Mouse (Mus musculus) MEL (cell line): ENCODE results near the gene Axdnd1. TPM values are rescaled to one million over a fixed set of nuclear protein-coding genes. Genes with fewer than 3 reads are reported as not detected.

Experiments used
- DNase-seq: peaks from one replicate; pipeline ENCODE4 v3.0.0; 2011; ENCODE audit warnings: low read depth, low spot score
- H3K27ac ChIP-seq: 2 replicates; pipeline ENCODE4 v1.5.1; 2012; ENCODE audit warnings: low read depth, mild to moderate bottlenecking, control low read depth, low read length, moderate library complexity; ENCODE audit not compliant: control insufficient read depth
- H3K27me3 ChIP-seq, 2 experiments: fragments of 150-350 bp in 1 of 2; sonication (generic) in 1 of 2; 2 replicates each; pipeline ENCODE4 v1.6.1; 2012; ENCODE audit warnings: low read length in 2 of 2, mild to moderate bottlenecking in 2 of 2, improper control_type of control experiment in 1 of 2, moderate library complexity in 1 of 2; ENCODE audit not compliant: insufficient read depth in 2 of 2, control insufficient read depth in 1 of 2
- H3K36me3 ChIP-seq, 2 experiments: 2 replicates each; pipeline ENCODE4 v1.6.1; 2012 to 2014; ENCODE audit warnings: low read length in 2 of 2, improper control_type of control experiment in 1 of 2, inconsistent platforms in 1 of 2, mild to moderate bottlenecking in 1 of 2; ENCODE audit not compliant: insufficient read depth in 2 of 2, control insufficient read depth in 1 of 2
- H3K4me1 ChIP-seq, 2 experiments: fragments of 150-350 bp in 1 of 2; sonication (generic) in 1 of 2; 2 replicates each; pipeline ENCODE4 v1.6.1; 2012; ENCODE audit warnings: low read length in 2 of 2, improper control_type of control experiment in 1 of 2, mild to moderate bottlenecking in 1 of 2; ENCODE audit not compliant: insufficient read depth in 2 of 2, control insufficient read depth in 1 of 2
- H3K4me3 ChIP-seq, 2 experiments: fragments of 150-350 bp in 1 of 2; sonication (generic) in 1 of 2; 2 replicates each; pipeline ENCODE4 v1.5.1; 2012; ENCODE audit warnings: low read depth in 2 of 2, low read length in 2 of 2, mild to moderate bottlenecking in 2 of 2, moderate library complexity in 2 of 2, control low read depth in 1 of 2, improper control_type of control experiment in 1 of 2; ENCODE audit not compliant: control insufficient read depth in 1 of 2, insufficient read depth in 1 of 2
- H3K79me2 ChIP-seq: 2 replicates; pipeline ENCODE4 v1.6.1; 2012; ENCODE audit warnings: mild to moderate bottlenecking, low read length, moderate library complexity; ENCODE audit not compliant: control insufficient read depth, poor library complexity, insufficient read depth
- H3K9ac ChIP-seq: 2 replicates; pipeline ENCODE4 v1.6.1; 2012; ENCODE audit warnings: low read depth, mild to moderate bottlenecking, control low read depth, low read length, moderate library complexity; ENCODE audit not compliant: control insufficient read depth, poor library complexity, severe bottlenecking
- H3K9me3 ChIP-seq: fragments of 150-350 bp; sonication (generic); replicated peaks from 2 replicates; pipeline ENCODE4 v1.6.1; 2012; ENCODE audit warnings: mild to moderate bottlenecking, low read length, improper control_type of control experiment, moderate library complexity; ENCODE audit not compliant: insufficient read depth
- CHD1 ChIP-seq: IDR thresholded peaks from 2 replicates; pipeline ENCODE4 v1.6.1; 2012; ENCODE audit warnings: low read depth, mild to moderate bottlenecking, inconsistent platforms, low read length, improper control_type of control experiment
- CHD2 ChIP-seq: IDR thresholded peaks from 2 replicates; pipeline ENCODE4 v1.6.1; 2011; ENCODE audit warnings: low read length, improper control_type of control experiment
- CTCF ChIP-seq, 3 experiments: IDR thresholded peaks in 2 of 3; conservative IDR thresholded peaks in 1 of 3; 2 replicates each; pipeline ENCODE4 v1.5.1; 2011 to 2012; ENCODE audit warnings: low read length in 3 of 3, low read depth in 2 of 3, mild to moderate bottlenecking in 2 of 3, improper control_type of control experiment in 1 of 3, inconsistent platforms in 1 of 3, mixed read lengths in 1 of 3, moderate library complexity in 1 of 3; ENCODE audit not compliant: control insufficient read depth in 1 of 3, insufficient read depth in 1 of 3, poor library complexity in 1 of 3, severe bottlenecking in 1 of 3
- EP300 ChIP-seq, 2 experiments: IDR thresholded peaks; 2 replicates each; pipeline ENCODE4 v1.6.1; 2011; ENCODE audit warnings: improper control_type of control experiment in 2 of 2, low read length in 2 of 2, low read depth in 1 of 2, mild to moderate bottlenecking in 1 of 2
- ETS1 ChIP-seq: IDR thresholded peaks from 2 replicates; pipeline ENCODE4 v1.6.1; 2012; ENCODE audit warnings: low read depth, mild to moderate bottlenecking, inconsistent platforms, low read length, improper control_type of control experiment, moderate library complexity
- GABPA ChIP-seq: IDR thresholded peaks from 2 replicates; pipeline ENCODE4 v1.6.1; 2012; ENCODE audit warnings: low read depth, mild to moderate bottlenecking, inconsistent platforms, low read length, improper control_type of control experiment, moderate library complexity
- GATA1 ChIP-seq: IDR thresholded peaks from 2 replicates; pipeline ENCODE4 v1.6.1; 2011; ENCODE audit warnings: low read depth, low read length, improper control_type of control experiment
- HCFC1 ChIP-seq: IDR thresholded peaks from 2 replicates; pipeline ENCODE4 v1.6.1; 2012; ENCODE audit warnings: low read depth, mild to moderate bottlenecking, inconsistent platforms, low read length, improper control_type of control experiment, moderate library complexity
- KAT2A ChIP-seq: conservative IDR thresholded peaks from 2 replicates; pipeline ENCODE4 v1.6.1; 2012; ENCODE audit warnings: low read depth, low read length, improper control_type of control experiment, inconsistent platforms
- MAFK ChIP-seq: IDR thresholded peaks from 2 replicates; pipeline ENCODE4 v1.6.1; 2011; ENCODE audit warnings: low read depth, mild to moderate bottlenecking, low read length, improper control_type of control experiment, borderline replicate concordance
- MEF2A ChIP-seq: IDR thresholded peaks from 2 replicates; pipeline ENCODE4 v1.6.1; 2014; ENCODE audit warnings: low read depth, mild to moderate bottlenecking, inconsistent platforms, low read length, improper control_type of control experiment; ENCODE audit not compliant: poor library complexity, insufficient replicate concordance, severe bottlenecking; ENCODE audit errors: extremely low read depth
- NRF1 ChIP-seq: IDR thresholded peaks from 2 replicates; pipeline ENCODE4 v1.6.1; 2014; ENCODE audit warnings: low read depth, mild to moderate bottlenecking, inconsistent platforms, low read length, improper control_type of control experiment, moderate library complexity; ENCODE audit not compliant: poor library complexity, insufficient read depth, severe bottlenecking
- POLR2AphosphoS2 ChIP-seq: IDR thresholded peaks from 2 replicates; pipeline ENCODE4 v1.6.1; 2011; ENCODE audit warnings: low read length, improper control_type of control experiment
- POLR2AphosphoS5 ChIP-seq: IDR thresholded peaks from 2 replicates; pipeline ENCODE4 v1.6.1; 2012; ENCODE audit warnings: low read depth, borderline replicate concordance, mild to moderate bottlenecking, inconsistent platforms, low read length, moderate library complexity, mixed read lengths
- SIN3A ChIP-seq: IDR thresholded peaks from 2 replicates; pipeline ENCODE4 v1.6.1; 2012; ENCODE audit warnings: low read length, improper control_type of control experiment, inconsistent platforms
- SMC3 ChIP-seq: IDR thresholded peaks from 2 replicates; pipeline ENCODE4 v1.6.1; 2011; ENCODE audit warnings: low read depth, low read length, improper control_type of control experiment
- TAL1 ChIP-seq: IDR thresholded peaks from 2 replicates; pipeline ENCODE4 v1.6.1; 2012; ENCODE audit warnings: mild to moderate bottlenecking, inconsistent platforms, low read length, moderate library complexity, mixed read lengths
- TCF12 ChIP-seq: IDR thresholded peaks from 2 replicates; pipeline ENCODE4 v1.6.1; 2014; ENCODE audit warnings: low read depth, mild to moderate bottlenecking, inconsistent platforms, low read length, improper control_type of control experiment, moderate library complexity
- UBTF ChIP-seq: IDR thresholded peaks from 2 replicates; pipeline ENCODE4 v1.6.1; 2012; ENCODE audit warnings: low read depth, mild to moderate bottlenecking, inconsistent platforms, low read length, improper control_type of control experiment, moderate library complexity, borderline replicate concordance; ENCODE audit not compliant: insufficient read depth
- ZKSCAN1 ChIP-seq: IDR thresholded peaks from 2 replicates; pipeline ENCODE4 v1.6.1; 2012; ENCODE audit warnings: low read depth, mild to moderate bottlenecking, inconsistent platforms, low read length, improper control_type of control experiment, moderate library complexity
- ZMIZ1 ChIP-seq: IDR thresholded peaks from 2 replicates; pipeline ENCODE4 v1.6.1; 2012; ENCODE audit warnings: low read depth, mild to moderate bottlenecking, inconsistent platforms, low read length, improper control_type of control experiment, moderate library complexity
- polyA plus RNA-seq, 2 experiments: library from polyadenylated mRNA; stranded (reverse) in 1 of 2; unstranded in 1 of 2; fragments of >175 nt in 1 of 2; fragments of >200 nt in 1 of 2; gene quantifications; 2 replicates each; pipeline versions ENCODE4 v1.2.1 to v1.2.4; 2012; ENCODE audit warnings: low replicate concordance in 2 of 2, low read depth in 1 of 2; ENCODE audit not compliant: insufficient read length in 2 of 2, insufficient read depth in 1 of 2, missing spikeins in 1 of 2
- total RNA-seq: library from RNA; depleted of rRNA; stranded (reverse); fragments of 300-350 nt; gene quantifications from 2 replicates; pipeline ENCODE4 v1.2.3, GENCODE M21; 2012

The Axdnd1 gene
- total and polyA plus RNA-seq, 3 experiments = 0.08 to 0.29 TPM; not detected in 1

DNA sequence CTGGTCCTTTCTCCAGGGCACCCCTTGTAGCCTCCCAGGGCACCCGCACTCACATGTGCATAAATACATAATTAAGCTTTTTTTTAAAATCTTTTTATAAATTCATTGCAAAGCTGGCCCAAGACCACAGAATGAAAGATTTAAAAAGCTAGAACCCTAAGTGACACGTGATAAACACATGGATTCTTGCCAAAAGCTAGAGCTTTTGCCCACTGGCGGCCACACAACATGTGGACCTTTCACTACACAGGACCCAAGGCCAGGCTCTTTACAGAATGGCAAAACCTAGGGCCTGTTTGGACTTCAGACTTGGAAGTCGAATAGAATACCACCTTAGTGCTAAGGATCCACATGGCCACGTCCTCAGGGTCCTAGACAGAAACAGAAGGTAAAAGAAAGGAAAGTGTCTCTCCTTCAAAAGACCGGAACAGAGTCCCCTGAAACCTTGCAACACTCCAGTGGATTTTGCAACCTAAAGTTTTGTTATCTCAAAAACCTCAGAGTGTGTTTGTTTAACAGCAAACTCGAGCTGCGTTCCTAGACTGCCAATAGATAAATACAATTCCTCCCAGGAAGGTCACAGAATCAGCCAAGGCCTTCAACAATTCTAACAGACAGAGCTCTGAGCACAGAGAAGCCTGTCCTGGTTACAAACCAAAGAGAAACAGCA is 37.6 kb upstream of the Axdnd1 start:
- Histone ChIP-seq H3K79me2 (no peaks in the 10 kb centered on the region), H3K36me3 (peaks cover 0 to 10% of the 10 kb centered on the region in 2 experiments; a peak in 2 of 4 replicates), H3K4me3 (no peak overlapping the region), H3K9me3 (no peaks in the 10 kb centered on the region), H3K4me1 (peaks cover 0 to 8% of the 10 kb centered on the region in 2 experiments; a peak in 3 of 4 replicates), H3K9ac (no peak overlapping the region), H3K27ac (no peak overlapping the region), H3K27me3 (no peaks in the 10 kb centered on the region)
- no peak for TF ChIP-seq MAFK
- TF ChIP-seq MEF2A = no peak
- no peak for TF ChIP-seq KAT2A
- no peak for TF ChIP-seq HCFC1
- TF ChIP-seq CHD2 = no peak
- no peak for TF ChIP-seq CHD1
- TF ChIP-seq GABPA = no peak
- TF ChIP-seq SIN3A = no peak
- TF ChIP-seq TCF12 = no peak
- no peak for TF ChIP-seq NRF1
- no peak for TF ChIP-seq ZKSCAN1
- TF ChIP-seq POLR2AphosphoS2 = no peak
- no peak for TF ChIP-seq POLR2AphosphoS5
- TF ChIP-seq CTCF (IDR thresholded peaks at IDR 0.05 in 2 of 3, conservative IDR thresholded peaks at IDR 0.05 in 1 of 3; ENCODE audit: control insufficient read depth in 1 of 3, insufficient read depth in 1 of 3, low read depth in 2 of 3, low read length in 3 of 3, poor library complexity in 1 of 3, severe bottlenecking in 1 of 3) = no peak
- TF ChIP-seq GATA1 = no peak
- TF ChIP-seq UBTF = no peak
- DNase-seq = no peak

GRCm38 (mm10) chr1:156455005-156455758 is 34.2 kb upstream of the Axdnd1 start:
- H3K27ac ChIP-seq = no peak overlapping the region
- H3K27me3 ChIP-seq = no peaks in the 10 kb centered on the region
- peak; percentile 37 for DNase-seq
- H3K9me3 ChIP-seq = no peaks in the 10 kb centered on the region
- TF ChIP-seq CHD2 = no peak
- no peak for TF ChIP-seq GABPA
- no peak for TF ChIP-seq ZMIZ1
- no peak for TF ChIP-seq ETS1
- no peak for TF ChIP-seq GATA1
- no peak for TF ChIP-seq TAL1
- TF ChIP-seq MEF2A = no peak
- TF ChIP-seq NRF1 = no peak
- TF ChIP-seq SMC3 = no peak
- no peak for TF ChIP-seq EP300 (IDR thresholded peaks at IDR 0.05; ENCODE audit: low read depth in 1 of 2, low read length in 2 of 2)
- no peaks in the 10 kb centered on the region for H3K79me2 ChIP-seq
- H3K4me3 ChIP-seq = no peak overlapping the region
- H3K36me3 ChIP-seq = peaks cover 0 to 5% of the 10 kb centered on the region in 2 experiments; a peak in 2 of 4 replicates
- H3K9ac ChIP-seq = no peak overlapping the region
- no peaks in the 10 kb centered on the region; a peak in 1 of 4 replicates for H3K4me1 ChIP-seq
